Mouse (Mus musculus) neutrophil, adult 5-6 weeks (primary cell): ENCODE measurements around the gene Mrps5. TPM values are rescaled to one million over a fixed set of nuclear protein-coding genes. Genes with fewer than 3 reads are reported as not detected.

Source experiments
- ATAC-seq: fragments of 151-379, 151-347 bp; 2 replicates; pipeline ENCODE4 v1.8.0; 2017; ENCODE audit warnings: mild to moderate bottlenecking, moderate TSS enrichment; ENCODE audit not compliant: insufficient number of reproducible peaks, poor library complexity, low FRiP score, severe bottlenecking; ENCODE audit errors: extremely low read depth
- total RNA-seq: library from RNA; stranded (forward); fragments of 200-1000 nt; gene quantifications from 2 replicates; pipeline ENCODE4 v1.2.3, GENCODE M21; 2017

Mrps5 gene
- total RNA-seq, 1 experiment from 2014 or later: 29.9 TPM

DNA sequence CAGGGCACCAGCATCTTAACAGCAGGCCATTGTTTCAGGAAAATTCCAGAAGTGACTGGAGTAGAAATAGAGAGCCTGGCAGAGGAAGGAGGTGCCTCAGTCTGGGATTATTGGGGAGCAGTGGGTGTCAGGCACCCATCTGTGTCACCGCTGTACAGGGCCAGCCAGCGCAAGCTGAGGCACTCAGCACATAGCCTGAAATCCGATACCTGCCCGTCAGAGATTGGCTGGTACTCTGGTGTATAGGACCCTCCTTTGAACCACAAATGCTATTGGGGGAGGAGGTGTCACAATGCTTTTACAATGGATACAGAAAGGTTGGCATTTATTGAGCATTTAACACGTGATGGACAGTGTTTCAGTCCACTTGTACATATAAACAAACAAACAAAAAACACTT is 22.0 kb downstream of the Mrps5 start:
- no peak for ATAC-seq

DNA sequence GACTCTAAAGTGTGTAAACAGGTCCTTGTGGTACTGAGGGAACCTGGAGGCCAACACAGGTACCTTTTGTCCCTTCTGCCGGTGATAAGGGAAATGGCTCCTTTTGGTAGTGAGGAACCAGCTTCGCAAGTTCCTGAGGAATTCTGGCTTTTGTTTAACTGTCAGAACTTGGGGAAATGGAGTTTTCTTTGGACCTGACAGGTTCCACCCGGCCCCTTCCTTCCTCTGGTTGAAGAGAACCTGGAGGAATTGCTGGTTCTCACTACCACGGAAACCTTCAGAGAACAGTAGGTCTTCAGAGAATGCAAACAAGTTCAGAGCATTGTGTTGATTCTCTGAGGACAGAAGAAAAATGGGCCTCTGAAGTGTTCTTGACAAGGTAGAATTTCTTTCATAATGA is 24.4 kb downstream of the Mrps5 start:
- ATAC-seq: no peak

DNA sequence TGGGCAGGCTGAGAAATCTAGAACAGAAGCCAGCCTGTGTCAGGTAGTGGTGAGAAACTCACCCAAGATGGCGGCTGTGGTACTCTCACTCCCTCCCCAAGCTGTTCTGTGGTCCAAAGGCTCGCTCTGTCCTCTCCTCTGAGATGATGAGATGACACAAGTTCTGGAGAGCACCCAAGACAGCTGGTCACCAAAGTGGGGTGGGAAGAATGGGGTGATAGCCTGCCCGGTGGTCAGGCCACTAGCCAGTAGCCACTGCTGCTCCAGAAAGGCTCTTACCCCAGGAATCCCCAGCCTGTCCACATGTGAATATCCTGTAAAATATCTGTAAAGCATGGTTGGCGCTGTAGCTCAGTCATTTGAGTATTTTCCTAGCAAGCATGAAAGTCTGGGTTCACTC is 25.3 kb downstream of the Mrps5 start:
- no peak for ATAC-seq

DNA sequence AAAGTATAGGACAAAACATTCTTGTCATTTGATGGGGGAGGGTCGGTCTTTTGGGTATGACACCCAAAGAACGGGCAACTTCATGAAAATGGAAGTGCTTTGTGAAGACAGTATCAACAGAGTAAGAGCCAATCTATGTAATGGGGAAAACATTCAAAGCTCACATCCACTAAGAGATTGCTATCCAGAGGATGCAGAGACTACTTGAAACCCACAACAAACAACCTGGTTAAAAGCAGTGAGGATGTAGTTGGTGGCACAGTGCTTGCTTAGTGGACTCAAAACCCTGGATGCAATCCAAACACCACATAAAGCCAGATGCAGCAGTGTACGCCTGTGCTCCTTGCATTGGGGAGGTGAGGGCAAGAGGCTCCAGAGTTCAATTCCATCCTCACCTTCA is 32.3 kb downstream of the Mrps5 start:
- ATAC-seq: no peak

DNA sequence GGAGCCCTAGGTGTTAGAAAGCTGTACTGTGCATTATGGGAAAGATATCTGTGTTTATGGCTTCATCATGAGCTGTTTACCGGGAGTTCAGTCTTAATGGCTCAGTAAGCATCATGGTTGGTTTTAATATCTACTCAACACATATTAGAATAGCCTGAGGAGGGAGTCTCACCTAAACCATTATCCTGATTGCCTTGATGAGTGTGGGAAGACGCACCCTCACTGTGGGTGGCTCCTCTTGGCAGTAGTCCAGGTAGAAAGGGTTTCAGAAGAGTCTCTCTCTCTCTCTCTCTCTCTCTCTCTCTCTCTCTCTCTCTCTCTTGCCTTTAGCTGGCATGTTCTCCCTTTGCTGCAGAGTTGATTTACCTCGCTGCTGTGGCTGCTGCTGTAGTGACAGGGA is 35.0 kb downstream of the Mrps5 start:
- ATAC-seq: no peak

DNA sequence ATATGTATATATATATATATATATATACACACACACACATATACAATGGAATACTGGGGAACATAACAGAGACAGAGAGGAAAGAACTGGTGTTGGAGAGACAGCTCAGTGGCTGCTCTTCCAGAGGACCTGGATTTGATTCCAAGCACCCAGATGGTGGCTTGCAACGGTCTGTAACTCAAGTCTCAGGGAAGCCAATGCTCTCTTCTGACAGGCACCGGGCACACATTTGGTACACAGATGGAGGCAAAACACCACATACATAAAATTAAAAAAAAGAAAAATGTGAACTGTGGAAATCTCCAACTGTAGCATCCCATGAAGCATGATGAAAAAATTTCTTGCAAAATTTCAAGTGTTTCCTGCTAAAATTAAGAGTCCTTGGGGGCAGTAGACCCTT is 37.8 kb downstream of the Mrps5 start:
- no peak for ATAC-seq

DNA sequence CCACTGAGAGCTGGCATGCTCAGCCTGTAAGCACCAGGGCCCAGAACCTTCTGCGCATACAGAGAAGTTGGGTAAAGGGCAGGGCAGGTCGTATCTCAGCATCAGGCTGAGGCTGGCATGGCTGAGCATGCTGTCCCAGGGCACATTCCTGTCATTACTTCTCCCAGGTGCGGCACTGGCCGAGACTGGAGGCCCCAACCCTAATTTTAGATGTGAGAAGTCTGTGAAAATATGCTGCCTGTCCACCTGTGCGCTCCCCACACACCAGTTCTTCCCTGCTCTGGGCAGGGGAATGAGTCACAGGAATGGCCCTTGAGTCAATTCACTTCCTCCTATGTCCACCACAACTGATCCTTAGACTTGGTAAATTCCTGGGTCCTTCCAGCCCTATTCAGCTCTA is 38.6 kb downstream of the Mrps5 start:
- ATAC-seq: no peak

DNA sequence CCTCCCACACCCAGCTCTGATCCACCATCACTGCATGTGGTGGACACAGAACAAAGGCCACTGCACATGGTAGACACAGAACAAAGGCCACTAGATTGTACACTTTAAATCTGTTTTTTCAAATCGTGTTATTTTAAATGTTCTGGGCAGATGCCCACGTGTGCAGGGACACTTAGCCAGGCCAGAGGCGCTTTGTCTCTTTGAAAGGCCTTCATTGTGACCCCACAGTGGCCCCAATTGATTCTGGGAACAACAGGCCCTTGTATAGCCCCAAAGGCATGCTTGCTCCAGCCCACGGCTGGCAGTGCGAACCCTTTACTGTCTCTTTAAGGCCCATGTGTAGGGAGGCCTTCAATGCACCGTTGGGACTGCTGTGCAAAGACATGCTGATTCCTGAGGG is 40.3 kb downstream of the Mrps5 start:
- no peak for ATAC-seq

DNA sequence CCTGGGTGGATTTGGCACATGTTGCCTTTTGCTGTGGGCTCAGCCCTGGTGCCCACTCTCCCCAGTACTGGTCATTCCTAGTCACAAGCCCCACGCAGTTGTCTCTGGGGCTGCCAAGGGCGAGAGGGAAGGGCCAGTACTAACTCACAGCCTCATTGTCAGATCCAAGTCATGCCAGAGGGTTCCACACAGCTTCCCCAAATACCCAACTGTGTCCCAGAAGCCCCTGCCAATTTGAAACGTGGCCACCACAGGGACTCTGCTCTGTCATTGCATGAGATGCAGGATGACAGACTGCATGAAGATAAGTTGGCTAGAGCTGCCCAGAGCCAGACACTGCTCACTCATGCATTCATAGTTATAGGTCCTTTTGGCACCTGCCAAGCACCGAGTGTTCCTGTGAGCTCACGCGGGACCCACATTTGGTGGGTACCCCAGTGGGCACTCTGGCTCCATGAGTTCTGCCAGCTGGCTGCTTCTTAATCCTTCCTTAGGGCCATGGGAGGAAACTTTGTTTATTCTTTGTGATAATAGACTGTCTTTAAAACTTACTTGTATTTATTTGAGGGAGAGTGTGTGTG is 41.1 kb downstream of the Mrps5 start:
- ATAC-seq: no peak

DNA sequence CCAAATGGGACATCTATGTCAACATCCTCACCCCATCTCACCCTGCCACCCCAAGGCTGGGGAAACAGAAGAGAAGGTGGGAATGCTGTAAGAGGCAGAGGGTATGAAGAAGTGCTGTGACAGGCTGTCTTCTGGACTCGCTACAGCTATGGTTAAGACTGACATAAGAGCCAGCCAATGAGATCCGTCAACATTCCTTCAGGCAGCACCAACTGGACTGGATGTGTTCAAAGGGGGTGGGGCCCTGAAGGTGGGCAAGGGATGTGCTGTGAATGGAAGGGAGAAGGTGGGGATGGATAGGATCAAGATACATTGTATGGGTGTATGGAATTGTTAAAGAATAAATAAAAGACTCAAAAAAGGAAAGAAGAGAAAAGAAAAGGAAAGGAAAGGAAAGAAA is 45.6 kb downstream of the Mrps5 start:
- ATAC-seq: no peak

DNA sequence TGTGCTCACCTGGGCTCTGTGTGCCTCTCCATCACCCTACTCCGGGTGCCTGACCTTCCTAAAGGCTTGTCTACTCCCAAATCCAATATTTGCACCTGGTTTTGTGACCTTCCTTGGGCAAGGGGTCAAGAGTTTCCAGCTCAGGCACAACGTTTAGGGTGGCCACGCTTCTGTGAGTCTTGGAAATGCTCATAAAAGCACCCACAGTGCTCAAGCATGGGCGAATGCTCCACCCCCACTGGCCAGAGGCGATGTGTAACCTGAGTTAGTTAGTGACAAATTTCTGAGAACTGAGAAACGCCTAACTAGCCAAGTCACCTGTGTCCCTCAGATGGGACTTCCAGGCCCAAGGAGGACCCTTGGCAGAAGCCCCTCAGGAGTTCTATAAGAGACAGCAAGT is 48.6 kb downstream of the Mrps5 start:
- no peak for ATAC-seq

DNA sequence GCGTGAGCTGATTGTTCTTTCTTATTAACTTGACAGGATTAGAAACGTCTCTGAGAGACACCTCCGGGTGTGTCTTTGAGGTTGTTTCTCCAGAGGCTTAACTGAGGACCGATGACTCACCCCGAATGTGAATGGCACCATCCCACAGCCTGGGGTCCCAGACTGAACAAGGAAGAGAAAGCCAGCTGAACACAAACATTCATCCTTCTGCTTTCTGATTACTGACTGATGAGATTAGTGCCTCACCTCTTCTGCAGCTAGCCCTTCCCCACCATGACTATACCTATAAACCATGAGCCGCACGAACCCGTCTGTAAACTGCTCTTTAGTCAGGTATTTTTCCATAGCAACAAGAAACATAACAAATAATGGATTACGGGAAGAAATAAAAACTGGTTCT is 52.0 kb downstream of the Mrps5 start:
- ATAC-seq: no peak

DNA sequence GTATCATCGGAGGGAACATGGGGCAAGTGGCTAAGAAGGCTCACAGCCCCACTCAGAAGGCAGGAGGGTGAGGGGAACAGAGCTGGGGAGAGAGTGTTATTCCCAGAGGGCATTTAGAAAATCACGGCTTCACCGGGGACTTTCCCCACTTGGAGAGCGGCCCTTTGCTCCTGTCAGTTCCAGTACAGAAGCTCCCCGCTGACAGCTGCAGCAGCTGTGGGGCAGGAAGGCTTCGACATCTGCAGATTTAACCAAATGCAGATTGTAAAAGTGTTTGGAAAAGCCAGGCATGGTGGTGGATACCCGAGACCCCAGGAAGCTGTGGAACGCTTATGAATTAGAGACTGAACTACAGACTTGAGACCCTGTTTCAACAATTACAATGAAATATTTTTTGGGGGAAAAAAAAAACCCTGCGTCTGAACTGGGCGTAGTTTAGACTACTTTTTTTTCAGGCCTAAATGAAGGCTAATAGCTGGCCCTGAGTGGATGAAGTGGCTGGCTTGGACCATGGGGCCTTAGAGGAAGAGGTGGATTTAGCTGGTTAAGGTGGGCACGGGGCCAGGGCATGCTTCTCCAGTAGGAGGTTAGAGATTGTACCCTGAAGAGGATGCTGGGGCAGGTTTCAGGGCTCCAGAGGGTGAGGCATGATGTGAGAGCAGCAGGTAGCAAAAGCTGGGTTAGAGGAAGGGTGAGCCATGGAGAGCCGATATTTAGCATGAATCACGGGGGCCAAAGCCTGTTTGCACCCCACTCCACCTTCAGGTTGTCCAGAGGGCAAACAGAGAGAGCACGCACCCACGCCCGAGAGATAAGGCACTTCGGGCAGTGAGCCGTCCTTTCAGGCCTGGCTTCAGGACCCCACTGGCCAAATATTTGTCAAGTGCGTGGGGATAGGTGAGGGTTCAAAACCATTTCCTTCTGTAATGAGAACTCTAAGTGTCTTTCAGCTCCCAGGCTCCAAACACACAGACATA is 57.0 kb downstream of the Mrps5 start:
- ATAC-seq: no peak

DNA sequence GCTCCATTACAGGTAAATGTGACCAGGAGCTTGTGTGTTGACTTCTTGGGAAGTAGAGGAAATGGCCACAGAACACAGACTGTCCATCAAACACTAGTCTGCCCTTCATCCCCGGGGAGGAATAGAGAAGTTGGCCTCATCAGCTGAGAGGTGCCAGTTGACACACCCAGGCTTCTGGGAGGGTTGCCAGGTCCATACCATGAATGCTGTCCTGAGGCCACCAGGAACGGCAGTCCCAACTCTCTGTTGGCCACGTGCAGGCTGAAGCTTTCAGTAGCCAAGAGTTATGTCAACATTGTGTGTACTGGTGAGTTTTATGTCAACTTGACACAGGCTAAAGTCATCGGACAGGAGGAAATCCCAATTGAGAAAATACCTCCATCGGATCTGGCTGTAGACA is 59.9 kb downstream of the Mrps5 start:
- no peak for ATAC-seq

DNA sequence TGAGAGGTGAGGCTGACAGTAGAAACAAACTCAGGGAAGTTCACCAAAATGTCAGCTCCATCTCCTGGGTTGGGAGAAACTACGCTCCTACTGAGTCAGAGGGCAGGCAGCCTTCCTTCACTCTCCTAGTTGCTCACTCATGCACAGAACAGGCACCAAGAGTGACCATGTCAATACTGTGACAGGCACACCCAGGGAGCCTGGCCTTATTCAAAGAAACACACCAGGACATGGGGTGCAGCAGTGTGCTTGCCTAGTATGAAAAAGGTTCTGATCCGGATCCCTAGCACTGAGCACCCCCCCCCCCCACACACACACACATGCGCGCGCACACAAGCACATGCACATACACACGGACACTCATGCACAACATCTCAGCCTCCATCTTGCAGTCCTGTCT is 61.1 kb downstream of the Mrps5 start:
- ATAC-seq: no peak

DNA sequence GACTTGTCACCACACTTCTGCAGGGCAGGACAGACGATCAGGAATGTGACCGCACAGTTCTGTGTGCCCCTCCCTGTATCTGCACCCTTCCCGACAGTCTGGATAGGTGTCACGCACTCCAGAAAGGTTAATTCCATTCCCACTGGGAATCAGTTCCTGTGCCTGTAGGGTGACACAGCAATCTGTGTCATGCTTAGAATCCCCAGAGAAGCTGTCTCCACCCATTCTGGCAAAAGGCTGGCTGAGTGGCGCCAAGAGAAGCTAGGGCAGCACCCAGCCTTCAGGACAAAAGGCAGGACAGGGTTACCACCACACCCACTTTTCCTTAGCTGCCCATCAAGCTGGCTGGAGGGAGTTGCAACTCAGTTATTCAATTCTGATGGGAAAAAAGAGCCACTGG is 62.9 kb downstream of the Mrps5 start:
- no peak for ATAC-seq

DNA sequence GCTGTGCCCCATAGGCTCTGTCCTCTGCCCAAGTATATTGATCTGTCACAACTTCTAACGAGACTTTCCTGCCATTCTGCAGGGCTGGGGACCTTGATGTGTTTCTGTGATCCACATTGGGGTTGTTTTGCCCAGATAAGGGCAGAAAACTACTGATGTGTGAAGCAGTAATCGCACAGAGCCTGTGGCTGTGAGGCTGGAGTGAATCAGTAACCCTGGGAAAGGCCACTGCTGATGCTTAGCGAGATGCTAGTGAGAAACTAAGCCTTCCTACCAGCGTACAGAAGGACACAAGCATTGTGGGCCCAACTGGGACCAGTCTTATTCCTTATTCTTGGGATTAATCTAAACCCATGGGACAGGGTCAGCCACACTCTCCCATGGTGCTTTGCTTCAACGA is 64.6 kb downstream of the Mrps5 start:
- no peak for ATAC-seq

DNA sequence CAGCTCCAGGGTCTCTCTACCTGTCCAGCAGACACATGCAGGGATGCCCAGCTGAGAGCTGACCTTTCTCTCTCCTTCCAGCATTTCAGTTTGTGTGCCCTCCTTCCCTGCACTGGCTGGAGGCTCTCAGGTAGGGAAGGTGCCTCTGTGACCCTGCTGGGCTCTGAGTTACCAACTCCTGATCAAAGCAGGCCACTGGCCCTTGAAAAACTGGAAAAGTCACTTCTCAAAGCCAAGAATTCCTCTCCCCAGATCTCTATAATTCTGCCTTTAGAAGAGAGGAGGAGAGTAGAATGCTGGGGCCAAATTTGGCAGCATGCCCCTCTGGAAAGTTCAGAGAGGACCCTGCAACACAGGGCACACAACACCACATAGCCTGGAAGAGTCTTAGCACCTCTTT is 65.3 kb downstream of the Mrps5 start:
- ATAC-seq: no peak

DNA sequence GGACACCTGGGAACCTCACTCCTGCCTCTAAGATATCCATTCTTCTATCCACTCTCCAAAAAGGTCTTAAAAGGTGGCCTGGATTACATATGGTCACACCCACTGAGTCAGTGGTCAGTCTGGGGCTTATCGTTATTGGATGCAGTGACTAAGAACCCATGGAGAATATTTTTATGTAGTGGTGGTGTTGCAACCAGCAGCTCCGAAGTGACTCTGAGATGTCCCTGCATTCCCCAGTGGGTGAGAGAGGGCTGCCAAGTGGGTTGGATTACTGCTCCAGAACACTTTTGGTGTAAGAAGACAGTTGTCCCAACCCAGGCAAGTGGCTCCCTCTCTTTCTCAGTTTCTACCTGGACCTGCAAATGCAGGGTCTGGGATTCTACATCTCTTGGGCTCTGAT is 65.8 kb downstream of the Mrps5 start:
- no peak for ATAC-seq

DNA sequence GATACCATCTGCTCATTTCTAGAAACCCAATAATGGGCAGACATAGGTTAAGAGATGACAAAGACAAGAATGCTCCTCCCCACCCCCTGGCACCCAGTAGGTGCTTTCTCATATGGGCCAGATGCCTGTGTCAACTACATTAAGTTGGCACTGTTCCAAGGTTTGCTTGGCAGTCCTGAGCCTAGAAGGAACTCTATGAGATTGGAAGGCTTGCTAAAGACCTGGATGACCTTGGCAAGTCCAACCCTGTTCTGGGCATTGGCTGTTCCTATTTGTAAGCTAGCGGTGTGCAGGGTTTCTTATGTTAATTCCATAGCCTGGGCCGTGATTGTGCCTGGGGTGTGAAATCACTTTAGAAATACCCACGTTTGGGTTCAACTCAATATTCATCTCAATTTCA is 67.8 kb downstream of the Mrps5 start:
- ATAC-seq: no peak

DNA sequence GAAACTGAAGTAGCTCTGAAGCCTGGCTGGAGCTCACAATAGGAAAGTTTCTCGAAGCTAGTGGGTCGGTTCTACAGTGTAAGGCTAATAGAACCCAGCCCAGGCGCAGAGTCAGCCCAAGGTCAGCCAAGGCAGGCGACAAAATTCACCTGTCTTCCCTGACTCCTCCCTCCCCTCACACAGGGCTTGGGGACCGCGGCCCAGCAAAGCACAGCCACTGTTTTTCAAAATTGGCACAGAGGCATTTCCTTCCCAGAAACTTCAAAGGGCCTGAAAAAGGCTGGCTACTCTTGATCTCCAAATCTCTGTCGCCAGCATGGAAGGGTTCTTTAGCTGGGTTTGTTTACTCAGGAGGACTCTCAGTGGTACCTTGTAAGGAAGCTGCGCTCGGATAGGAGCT is 68.4 kb downstream of the Mrps5 start:
- no peak for ATAC-seq
